Mouse (Mus musculus): ENCODE measurements around the gene Orc1.
A peak's percentile ranks its signal among the peaks of the same experiment; 100 is the strongest.

The Orc1 gene

GRCm38 (mm10) chr4:108635101-108635500 lies 55.9 kb downstream of the Orc1 start:
- DNase-seq (ENCODE audit: low read depth, low spot score), result no peak

- DNase-seq (ENCODE audit: low read depth, low spot score), result peak; percentile 51
These were observed 58.5 kb downstream of the Orc1 start for GRCm38 (mm10) chr4:108637721-108638120.

GRCm38 (mm10) chr4:108638752-108639151 lies 59.5 kb downstream of the Orc1 start:
- DNase-seq (ENCODE audit: low read depth, low spot score), result peak; percentile 75

- DNase-seq (ENCODE audit: low read depth, low spot score), result peak; percentile 39
These were observed 85.2 kb downstream of the Orc1 start for GRCm38 (mm10) chr4:108664407-108664806.
